Mouse (Mus musculus): ENCODE results near the gene Klf16. TPM values are rescaled to one million over a fixed set of nuclear protein-coding genes. Genes with fewer than 3 reads are reported as not detected.
A peak's percentile ranks its signal among the peaks of the same experiment; 100 is the strongest.
"Not testable (repeated sequence)": the region's sequence is repeated elsewhere in the genome, so short reads cannot be mapped to it uniquely, and the experiment has no call there.

Gene Klf16
- total RNA-seq, 2 experiments from 2014 or later = 14.2 to 16.5 TPM

DNA sequence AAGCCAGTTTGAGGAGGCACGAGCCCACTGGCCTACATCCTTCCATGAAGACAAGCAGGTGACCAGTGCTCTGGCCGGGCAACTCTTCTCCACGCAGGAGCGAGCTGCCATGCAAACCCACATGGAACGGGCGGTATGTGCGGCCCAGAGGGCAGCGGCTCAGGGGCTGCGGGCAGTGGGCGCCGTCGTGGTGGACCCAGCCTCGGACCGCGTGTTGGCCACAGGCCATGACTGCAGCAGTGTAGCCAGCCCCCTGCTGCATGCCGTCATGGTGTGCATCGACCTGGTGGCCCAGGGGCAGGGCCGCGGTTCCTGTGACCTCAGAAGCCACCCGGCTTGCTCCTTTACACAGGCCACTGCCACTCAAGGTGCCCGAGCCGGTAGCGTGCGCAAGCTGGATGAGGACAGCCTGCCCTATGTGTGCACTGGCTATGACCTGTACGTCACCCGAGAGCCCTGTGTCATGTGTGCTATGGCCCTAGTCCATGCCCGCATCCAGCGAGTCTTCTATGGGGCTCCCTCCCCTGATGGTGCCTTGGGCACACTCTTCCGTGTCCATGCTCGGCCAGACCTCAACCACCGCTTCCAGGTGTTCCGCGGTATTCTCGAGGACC is 29.7 kb upstream of the Klf16 start:
- DNase-seq (ENCODE audit: low spot score in 2 of 2) = no peak

DNA sequence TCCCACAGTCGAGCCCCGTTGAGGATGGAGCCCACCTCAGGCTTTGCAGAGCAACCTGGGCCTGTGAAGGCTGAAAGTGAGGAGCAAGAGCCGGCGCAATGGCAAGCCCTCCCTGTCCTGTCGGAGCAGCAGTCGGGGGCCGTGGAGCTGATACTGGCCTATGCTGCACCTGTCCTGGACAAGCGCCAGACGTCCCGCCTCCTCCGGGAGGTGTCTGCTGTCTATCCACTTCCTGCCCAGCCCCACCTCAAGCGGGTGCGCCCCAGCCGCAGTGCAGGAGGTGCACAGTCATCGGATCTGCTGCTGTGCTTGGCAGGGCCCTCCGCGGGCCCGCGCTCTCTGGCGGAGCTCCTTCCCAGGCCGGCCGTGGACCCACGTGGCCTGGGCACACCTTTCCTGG is 29.2 kb upstream of the Klf16 start:
- no peak for DNase-seq (ENCODE audit: low spot score in 2 of 2)

DNA sequence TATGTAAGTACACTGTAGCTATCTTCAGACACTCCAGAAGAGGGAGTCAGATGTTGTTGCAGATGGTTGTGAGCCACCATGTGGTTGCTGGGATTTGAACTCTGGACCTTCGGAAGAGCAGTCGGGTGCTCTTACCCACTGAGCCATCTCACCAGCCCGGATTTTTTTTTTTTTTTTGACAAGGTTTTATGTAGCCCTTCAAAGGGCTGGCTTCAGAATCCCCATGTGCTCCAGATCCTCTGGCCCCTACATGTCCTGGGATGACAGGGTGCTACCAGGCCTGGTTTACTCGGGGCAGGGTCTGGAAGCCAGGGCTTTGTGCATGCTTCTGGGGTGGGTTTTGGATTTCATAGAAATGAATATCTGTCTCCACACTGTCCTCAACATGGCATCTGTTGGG is 28.6 kb upstream of the Klf16 start, which contains the start of gene Gm49322:
Gene Gm49322 (plus strand): TSS at position 301 of the 400 bp plus-strand sequence.
- DNase-seq (ENCODE audit: low spot score in 2 of 2) = not testable (repeated sequence)

DNA sequence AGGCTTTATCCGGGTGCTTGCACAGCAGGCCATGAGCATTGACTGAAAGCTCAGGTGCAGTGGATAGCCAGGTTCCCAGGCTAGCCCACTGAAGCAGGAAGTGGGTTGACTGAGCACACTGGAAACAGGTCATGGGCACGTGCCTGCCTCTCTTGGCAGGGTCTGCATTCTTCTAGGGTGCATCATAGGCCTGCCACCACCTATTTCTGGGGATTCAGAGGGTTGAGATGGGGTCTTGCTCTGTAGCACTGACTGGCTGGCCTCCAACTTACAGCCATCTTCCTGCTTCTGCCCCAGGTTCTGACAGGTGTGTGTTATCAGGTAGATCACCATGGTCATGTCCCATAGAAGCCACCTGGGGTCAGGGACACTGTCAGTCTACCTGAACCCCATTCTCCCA is 27.9 kb upstream of the Klf16 start:
- no peak for DNase-seq (ENCODE audit: low spot score in 2 of 2)

DNA sequence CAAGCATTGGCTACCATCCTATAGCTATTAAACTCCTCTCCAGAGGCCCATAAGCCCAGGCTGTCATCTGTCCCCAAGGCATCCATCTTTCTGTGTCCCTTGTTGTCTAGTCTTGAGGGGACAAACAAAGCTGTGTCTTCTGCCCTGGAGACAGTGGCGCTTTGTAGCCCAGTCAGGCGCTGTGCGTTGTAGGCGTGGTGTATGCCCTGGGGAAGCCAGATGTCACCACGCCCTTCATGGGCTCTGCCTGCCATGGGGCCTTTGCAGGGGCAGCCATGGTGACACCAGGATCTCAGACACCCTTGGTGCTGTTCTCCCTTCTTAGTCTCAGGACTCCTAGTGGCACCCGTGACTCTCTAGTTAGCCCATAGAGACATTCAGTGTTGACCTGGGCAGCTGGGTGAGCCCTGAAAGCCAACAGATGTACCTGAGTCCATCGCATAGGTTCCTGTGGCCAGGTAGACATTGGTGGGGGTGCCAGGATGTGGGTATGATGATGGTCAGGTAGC is 26.9 kb upstream of the Klf16 start:
- no peak for DNase-seq (ENCODE audit: low spot score in 2 of 2)

DNA sequence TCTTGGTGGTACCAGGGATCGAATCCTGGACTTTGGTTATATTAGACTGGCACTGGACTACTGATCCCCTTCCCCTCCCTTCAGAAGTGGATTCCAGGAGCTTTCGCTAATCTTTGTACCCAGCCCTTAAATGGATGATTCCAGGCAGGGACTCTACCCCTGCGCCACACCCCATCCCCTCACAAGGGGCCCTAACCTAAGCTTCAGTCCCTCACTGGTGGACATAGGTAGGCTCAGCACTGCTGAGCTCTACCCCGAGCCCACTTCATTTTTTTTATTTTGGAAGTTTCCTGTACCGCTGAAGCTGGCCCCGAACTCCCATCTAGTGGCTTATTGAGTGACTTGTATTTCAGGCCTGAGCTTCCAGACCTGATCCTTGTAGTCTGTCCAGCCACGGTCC is 26.2 kb upstream of the Klf16 start:
- no peak for DNase-seq (ENCODE audit: low spot score in 2 of 2)

DNA sequence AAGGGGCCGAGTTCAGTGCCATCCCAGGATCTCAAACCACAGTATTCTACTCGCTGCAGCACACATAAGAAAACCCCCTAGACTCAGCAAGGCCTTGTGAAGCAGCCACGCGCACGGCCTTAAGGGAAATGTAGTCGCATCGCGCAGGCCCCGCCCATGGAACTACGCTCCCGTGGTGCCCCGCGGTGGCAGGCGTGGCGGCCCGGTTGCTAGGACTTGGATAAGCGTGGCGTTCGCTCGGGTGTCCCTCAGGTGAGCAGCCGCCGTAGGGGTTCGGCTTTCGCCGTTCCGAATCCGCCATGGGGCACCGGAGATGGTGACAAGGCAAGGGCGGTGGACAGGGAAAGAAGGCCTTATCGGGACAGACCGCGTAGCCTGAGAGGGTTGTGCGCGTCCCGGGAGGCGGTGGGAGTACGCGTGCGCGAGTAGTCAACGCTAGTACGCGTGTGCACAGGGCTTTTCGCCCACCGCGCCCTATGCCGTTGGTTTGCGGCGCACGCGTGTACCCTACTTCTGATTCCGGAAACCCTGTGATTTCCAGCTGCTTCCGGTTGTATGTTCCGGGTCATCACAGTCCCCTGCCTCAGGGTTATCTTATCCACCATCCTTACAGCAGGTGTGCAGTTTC is 25.7 kb upstream of the Klf16 start, which contains the start of the genes Scamp4 and Adat3:
Gene Scamp4 (plus strand): TSS at position 175 of the 628 bp plus-strand sequence.
Gene Adat3 (plus strand): TSS at position 183 of the 628 bp plus-strand sequence.
- DNase-seq (ENCODE audit: low spot score in 2 of 2) = peak; percentile 80 to 88

DNA sequence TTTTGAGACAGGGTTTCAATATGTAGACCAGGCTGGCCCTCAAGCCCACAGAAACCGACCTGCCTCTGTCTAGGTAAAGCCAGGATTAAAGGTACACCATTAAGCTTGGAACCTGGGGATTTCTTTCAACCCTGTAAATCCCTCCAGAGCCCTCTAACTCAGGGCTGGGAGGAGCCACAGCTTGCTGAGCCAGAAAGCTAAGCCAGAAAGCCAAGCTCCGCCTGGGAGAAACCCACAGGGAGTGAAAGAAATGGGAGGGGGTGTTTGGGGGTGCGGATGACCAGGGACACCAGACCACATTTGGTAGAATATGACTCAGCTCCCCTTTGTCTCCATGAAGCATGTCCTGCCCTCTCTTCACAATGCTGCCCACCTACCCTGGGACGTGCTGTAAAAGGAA is 19.2 kb upstream of the Klf16 start:
- DNase-seq (ENCODE audit: low spot score in 2 of 2) = no peak

DNA sequence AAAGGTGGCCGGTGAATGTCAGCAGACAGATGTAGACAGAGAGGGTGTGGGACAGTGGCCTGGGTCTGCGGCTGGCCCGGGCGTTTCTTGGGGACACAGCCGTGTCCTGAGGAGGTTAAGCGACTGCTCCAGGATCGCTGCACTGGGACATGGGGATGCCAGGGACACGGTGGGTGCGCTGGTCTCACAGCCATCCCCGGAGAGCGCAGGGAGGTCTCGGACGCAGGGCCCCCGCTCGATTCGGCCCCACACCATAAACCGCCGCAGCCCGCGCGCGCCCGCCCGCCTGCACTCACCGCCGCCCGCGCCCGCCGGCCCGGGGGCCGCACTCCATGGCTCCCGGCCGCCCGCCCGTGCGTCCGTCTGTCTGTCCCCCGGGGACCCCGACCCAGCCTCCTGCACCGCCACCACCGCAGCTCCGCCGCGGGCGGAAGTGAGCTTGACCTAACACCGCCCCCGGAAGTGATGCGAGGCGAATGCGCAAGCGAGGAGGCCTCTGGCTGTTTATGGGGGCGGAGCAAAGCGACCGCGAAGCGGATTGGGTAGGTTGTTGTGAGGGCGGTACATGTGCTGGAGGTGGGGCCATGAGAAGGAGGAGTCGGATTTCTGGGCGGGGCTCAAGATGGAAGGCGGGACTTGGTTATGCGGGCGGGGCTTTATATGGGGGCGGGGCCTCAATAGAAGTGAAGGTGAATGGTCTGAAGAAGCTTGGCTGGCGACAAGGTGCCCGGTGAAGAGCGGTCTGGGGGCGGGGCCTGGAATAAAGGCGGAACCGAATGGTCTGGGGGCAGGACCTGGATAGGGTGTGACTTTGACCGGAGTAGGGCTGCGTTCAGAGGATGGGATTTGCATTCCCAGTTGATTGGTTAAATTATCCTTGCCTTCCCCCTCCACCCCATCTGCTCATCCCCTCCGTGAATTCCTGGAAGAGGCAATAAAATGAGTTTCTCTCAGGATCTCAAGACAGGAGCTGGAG is 13.0 kb upstream of the Klf16 start, which contains the start of gene Abhd17a:
Gene Abhd17a (minus strand): TSS at position 463 of the 976 bp plus-strand sequence.
- peak; percentile 92 to 97 for DNase-seq (ENCODE audit: low spot score in 2 of 2)

DNA sequence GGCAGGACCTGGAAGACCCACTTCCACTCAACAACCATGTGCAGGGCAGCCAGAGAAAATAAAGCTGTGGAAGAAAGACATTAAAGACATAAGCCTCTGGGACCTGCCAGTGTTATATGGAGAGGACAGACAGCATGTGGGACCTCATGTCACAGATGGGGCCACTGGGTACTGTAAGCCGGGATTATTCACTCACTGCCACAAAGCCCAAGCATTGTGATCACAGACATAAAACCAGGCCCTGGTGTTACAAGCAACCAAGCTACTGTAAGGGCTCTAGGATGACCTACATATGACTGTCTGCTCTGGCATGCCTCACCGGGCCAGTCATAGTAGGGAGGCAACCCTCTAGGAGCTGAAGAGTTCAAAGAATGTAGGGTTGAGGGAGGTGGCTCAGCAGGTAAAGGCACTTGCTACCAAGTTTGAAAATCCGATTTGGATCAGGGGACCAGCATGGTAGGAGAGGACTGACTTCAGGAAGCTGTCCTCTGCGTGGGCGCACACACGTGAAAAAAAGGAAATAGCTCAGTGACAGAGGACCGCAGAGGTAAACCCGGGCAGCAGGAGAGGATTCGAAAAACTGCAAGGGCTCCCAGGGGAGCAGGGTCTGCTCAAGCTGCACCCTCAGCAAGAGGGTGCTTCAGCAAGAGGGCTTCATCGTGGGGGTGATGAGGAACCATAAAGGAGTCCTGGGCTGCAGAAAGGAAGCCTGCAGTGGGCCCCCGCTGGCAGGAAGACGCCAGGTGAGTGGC is 12.2 kb upstream of the Klf16 start:
- no peak for DNase-seq (ENCODE audit: low spot score in 2 of 2)

DNA sequence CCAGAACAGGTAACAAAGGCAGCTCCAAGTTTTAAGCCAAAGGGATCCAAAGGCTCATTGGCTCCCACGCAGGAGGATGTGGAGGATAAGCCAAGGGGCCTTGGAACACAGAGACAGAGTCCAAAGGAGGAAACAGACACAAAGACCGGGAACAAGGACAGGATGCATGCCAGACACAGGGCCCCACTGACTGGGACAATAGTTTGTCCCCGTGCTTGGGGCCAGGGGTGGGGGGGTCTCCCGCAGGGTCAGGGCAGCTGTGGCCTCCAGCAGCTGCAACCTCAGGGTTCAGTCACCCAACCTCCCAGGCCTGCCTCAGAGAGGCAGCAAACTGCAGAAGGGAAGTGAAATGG is 10.2 kb upstream of the Klf16 start:
- DNase-seq (ENCODE audit: low spot score in 2 of 2) = no peak

DNA sequence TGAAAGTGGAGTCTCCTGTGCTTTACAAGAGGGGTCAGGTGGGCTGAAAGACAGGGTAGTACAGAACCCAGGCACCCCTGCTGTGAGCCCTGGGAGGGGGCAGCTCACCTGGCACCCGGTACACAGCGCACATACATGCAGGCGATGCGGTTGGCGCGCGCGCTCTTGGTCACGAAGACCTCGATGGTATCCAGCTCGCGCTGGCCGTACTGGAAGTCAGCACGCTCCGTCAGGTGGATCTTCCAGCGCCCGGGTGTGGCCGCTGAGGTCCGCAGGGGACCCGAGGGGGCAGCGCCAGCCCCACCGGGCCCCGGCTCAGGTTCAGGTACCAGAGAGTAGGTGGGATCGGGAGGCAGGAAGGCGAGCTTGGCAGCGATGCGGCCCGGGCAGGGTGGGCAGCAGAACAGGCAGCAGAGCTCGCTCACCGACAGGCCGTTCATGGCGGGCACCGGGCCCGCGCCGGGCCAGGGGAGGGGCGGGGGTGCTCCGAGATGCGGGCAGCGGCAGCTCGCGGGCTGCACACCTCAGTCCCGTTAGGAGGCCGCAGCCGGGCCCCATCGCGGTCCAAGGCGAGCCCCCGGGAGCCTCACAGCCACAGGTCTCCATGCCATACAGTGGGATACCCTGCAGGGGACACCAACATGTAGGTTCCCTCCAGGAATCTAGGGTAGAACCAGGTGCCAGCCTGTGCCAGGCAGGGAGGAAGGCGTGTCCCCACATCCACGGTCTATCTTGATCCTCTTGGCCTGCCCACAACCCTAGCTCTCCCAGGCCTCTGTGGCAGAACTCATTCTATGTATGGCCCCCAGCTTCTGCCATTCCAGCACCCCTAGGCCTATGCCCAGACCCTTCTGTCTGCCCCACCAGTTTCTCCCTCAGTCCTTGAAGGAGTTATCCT is 9.5 kb upstream of the Klf16 start:
- DNase-seq (ENCODE audit: low spot score in 2 of 2) = no peak

DNA sequence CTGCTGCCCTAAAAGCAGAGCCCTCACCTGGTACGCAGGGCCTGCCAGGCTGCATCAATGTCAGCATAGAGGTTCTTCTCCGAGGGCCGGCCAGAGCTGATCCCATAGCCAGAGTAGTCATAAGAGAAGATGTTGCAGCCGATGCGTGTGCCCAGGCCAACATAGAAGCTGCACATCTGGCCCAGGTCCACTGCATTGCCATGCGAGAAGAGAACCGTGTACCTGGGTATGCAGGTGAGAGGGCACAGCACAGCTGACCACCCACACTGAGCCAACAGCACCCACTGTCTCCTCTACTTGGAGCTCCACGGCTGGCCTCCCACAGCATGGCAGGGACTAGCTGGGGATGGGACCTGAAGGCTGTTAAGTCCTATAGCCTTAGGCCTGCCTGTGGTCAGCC is 8.5 kb upstream of the Klf16 start:
- DNase-seq (ENCODE audit: low spot score in 2 of 2) = no peak

DNA sequence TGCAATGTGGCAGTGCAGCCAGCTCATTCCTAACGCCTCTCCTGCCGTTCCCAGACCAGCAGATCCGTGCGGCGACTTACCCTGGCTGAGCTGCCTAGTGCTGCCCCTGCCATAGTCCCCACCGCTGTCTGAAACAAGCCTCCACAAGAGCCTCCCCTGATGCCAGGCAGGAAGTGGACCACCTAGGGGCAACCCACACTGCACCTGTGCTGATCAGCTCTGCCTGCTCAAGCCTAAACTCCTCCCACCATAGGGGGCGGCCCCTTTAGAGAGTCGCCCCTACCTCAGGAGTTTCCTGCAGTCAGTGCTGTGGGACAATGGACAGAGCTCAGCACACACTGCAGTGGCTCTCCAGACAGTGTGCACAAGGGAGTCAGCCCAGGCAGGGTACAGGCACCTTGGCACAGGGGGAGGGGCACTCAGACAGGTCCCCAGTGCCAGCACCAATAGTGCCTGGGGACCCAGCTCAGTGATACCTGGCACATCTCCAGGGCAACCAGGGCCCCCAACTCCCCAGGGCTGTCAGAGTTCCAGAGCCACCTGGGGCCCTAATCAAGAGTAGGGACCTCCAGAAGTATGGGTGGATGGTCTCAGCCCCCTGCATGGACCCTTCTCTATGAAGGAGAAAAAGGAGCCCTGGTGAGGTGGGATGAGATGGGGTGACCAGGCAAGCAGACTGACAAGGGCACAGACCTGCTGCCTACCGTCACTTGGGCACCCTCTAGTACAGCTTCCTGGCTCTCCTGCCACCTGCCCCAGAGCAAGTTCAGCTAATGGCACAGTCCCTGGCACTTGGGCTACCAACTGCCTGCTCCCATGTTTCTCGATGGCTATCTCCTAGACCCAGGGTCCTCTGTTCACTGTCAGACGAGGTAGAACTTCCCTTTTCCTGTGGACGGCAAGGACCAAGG is 7.8 kb upstream of the Klf16 start:
- DNase-seq (ENCODE audit: low spot score in 2 of 2) = no peak

DNA sequence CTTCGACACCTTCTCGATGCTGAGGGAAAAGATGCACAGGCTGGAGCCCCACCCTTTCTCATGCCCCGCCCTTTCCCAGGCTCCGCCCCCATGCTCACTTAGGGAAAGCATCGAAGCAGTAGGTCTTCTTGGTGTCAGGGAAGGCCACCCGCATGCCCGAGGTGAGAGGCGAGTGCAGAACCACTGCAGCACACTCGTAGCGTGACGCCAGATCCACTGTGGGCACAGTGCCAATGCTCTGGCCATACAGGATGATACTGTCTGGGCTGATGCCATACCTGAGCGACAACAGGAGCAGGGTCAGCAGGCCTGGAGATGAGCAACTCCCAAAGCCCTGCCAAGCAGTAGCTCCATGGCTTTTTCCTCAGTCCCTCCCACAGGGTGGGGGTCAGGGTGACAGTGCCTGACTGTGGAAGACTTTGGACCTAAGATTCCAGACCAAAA is 6.9 kb upstream of the Klf16 start:
- no peak for DNase-seq (ENCODE audit: low spot score in 2 of 2)

DNA sequence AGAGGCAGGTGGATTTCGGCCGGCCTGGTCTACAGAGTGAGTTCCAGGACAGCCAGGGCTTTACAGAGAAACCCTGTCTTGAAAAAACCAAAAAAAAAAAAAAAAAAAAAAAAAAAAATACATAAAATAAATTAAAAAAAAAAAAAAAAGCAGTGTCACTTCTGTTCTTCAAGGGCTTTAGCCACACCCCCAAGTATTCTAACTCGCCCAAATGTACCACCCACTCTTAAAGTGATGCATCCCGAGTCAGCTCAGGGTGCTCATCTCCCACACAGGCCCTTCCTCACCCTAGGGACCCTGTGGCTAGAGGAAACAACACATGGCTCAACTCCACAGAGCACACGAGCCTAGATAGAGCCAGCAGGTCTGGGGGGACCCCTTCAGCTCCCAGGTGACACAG is 5.9 kb upstream of the Klf16 start:
- DNase-seq (ENCODE audit: low spot score in 2 of 2) = no peak

DNA sequence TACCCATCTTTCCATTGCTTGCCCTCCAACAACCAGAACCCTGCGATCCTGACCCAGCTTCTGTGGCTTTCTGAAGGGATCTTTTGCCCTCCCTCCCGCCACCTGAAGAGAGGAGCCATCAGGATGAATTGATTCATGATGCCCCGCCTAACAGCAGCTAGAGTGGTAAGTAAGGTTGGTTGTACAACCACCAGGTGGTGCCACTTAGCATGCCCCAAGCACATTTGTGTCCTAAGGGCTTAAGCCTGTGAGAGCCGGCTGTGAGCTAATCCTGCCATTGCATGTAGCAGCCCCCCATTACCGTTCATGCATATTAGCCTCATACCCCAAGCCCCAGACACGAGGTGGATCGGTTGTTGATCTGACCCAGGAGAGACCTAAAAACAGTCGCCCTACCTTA is 1.8 kb upstream of the Klf16 start:
- DNase-seq (ENCODE audit: low spot score in 2 of 2) = no peak

DNA sequence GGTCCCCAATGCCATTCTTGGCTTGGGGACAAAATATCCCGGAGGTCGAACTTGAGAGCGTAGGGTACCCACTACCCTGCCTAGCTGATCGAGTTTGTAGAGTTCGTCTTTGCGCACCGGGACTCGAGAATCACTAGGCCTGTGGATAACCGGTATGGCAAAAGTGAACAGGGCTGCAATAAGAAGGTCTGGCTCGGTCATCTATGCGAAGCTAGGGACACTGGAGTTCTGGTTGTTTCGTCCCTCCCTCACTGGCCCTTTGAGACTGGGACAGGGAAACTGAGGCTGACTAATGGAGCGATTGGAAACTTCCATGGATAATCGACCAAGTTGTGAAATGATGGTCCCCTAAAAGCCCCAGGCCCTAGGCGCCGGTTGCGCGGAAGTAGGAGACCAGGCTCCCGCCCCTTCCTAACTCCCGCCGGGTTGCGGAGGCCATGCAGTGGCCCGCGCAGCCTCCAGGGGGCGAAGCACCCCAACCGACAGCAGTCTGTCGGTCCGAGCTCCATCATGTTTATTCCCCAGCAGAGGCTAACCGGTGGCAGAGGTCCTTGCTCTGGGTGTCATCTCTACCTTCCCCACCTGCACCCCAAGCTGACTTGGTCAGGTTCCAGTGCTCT is 1.1 kb upstream of the Klf16 start:
- peak; percentile 74 to 81 for DNase-seq (ENCODE audit: low spot score in 2 of 2)
